Mouse (Mus musculus) kidney, postnatal 36 days (tissue): Measurements from ENCODE around the gene Vps33a.

Source experiments
- DNase-seq, 2 experiments: peaks; one replicate each; pipeline ENCODE4 v3.0.0; 2021 to 2022; ENCODE audit warnings: mixed read lengths in 2 of 2

Gene Vps33a

DNA sequence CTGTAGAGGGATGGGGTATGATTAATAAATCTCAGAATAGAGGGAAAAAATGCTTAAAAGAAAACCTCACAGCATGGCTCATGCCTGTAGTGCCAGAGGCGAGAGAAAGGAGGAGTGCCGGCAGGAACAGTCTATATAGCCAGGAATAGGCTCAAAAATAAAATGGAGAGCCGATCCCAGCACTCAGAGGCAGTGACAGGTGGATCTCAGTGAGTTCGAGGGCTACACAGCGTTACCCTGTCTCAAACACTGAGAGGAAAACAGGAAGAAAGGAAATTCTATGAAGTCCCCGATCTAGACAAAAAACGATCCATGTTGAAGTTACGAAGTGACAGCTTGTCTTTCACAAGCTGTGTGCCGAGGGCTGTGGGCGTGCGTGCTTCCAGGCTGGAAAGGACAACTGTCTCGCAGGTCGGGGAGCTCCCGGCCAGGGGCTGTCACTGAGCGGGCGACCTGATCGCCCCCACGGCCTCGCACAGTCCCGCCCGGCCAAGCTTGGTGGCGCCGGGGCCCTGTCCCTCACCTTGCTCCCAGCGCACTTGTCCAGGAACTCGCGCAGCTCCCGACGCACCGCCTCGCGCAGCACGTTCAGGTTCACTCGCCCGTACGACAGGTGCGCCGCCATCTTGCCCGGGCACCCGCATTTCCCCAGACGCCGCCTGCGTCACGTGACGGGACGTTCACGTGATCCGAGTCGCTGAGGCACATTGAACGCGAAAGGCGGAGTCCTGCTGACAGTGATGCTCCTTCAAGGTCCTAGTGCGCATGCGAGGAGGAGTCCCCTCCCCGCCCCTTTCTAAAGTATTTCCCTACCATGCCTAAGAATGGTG is at the start of gene Vps33a:
TSS of gene Vps33a (minus strand) at position 682 of the 830 bp plus-strand sequence.
- peak; percentile 99 for DNase-seq

DNA sequence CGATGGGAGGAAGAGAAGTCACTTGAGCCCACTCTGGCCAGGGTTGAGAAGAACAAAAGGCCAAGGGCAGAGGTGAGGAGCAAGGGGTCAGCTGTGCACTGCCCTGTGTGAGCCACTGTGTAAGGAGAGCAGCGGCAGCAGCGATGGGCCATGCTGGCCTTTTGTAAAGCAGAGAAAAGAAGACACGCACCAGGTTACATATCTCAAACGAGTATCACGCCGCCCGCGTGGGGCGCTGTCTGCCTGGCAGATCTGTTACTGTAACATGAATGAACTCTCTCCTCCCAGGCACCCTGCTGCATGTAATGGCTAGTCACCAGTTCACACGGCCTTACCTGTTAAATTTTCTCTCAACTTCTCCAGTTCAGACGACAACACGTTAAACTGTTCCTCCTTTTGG is 49.6 kb upstream of the Vps33a start:
- DNase-seq: peak in 1 of 2 experiments; percentile 36

DNA sequence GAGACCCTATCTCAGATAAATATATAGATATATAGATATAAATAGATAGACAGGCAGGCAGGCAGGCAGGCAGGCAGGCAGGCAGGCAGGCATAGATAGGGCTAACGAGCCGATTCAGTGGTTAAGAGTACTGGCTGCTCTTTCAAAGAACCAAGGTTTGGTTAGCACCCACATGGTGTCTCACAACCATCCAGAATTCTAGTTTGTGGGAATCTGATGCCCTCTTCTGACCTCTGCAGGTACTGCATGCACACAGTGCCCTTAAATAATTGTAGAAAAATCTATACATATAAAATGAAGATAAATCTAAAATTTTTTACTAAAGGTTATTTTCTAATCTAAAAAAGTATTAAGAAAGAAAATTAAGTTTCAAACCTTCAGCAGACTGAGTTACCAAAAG is 45.7 kb upstream of the Vps33a start:
- DNase-seq: peak in 1 of 2 experiments; percentile 59

DNA sequence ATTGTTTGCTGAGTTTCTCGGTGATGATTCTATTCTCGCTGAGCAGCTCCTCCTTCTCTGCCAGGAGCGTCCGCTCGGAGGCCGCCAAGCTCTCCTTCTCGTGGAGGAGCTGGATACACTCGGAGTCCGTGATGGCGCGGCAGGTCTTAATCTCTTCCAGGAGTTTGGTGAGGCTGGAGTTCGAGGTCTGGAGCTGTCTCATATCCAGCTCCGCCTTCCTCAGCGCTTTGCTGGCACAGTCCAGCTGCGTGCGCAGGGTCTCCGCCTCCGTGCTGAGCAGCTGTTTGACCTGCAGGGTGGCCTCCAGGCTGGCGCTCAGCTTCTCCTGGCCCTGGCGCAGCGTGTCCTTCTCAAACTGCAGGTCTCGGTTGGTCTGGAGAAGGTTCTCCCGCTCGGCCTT is 41.4 kb upstream of the Vps33a start:
- DNase-seq: no peak

DNA sequence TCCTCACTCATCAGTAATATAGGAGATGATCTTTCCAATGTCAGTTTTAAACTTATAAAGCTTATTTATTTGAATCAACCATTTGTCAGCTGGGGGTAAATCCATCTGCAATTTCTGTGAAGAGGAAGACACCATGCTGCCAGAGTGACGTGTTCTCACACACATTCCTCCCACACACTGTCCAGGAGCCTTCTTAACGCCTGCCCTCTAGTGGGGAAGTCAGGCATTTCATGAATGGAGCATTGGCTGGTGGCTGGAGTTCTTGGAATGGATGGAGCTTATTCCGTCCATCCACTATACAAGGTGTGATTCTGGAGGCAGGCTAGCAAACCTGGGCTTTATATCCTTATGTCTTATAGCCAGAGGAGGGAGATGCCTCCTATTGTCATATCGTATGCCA is 37.0 kb upstream of the Vps33a start:
- DNase-seq: peak; percentile 72 to 90

DNA sequence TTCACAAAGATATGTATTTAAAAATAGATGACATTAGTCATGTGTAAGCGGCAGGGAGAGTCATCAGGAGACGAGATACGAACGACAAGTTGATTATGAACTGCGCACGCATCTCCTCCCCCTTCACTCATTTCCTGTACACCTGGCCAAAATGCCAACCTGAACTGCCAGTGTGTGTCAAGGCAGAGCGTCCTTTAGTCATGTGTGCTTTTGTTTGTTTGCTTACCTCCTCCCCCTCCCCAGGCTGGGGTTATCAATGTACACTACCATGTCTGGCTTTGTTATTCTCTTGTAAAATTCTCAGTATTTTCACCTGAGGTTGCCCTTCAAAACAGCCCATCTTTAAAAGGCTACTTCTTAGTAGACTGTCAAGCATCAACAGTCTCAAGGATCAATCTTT is 36.6 kb upstream of the Vps33a start:
- no peak for DNase-seq

DNA sequence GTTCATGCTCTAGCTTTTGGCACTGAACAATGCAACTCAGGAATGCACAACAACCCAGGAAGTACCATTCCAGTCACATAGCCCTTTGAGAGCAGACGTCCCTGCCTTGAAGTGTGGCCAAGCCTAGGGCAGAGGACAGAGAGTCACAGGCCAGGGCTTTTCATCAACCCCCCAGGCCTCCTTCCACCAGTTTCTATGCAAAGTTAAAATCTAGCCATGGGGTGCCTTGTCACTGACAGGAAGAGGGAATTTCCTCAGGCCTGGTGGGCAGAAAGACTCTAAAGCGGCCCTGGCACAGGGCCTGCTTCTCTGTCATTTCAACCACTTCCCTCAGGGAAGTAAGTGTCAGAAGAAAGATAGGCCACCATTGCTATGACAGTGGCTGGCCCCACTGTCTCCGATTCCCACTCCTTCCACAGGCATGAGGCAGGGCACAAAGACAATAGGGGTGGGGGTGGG is 34.4 kb upstream of the Vps33a start:
- DNase-seq: peak; percentile 65 to 66

DNA sequence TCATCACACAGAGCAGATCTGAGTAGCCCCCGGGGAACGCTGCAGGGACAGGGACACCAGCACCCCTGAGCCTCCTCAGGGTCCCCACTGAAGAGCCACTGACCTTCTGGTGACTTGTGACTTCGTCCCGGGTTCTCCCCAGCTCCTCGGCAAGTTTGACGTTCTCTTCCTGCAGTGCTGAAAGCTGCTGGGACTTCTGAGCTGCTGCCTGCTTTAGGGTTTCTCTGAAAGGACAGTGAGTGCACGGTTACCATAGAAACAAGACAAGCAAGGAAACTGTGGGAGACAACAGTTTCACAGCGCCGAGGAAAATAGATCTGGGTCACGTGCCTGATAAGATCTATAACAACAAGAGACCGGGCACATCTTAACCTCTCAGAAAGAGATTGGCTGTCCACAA is 30.7 kb upstream of the Vps33a start:
- peak in 1 of 2 experiments; percentile 42 for DNase-seq

DNA sequence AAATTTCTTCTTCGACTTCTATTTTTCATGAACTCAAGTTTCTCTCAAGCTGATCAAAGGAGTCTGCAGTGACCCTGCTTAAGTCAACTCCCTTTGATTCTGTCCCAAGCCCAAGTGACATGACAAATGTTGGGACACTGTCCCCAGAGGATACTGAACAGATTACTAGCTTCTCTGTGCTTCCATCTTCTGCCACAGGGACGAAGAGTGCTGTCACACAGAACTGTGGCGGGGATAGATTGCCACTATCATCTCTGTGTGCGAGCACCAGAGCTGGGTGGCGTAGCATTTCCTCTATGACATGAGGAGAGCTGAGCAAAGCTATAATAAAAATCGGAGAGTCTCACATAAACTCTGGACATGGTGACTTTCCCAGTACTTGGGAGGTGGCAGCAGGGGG is 29.3 kb upstream of the Vps33a start:
- DNase-seq: no peak

DNA sequence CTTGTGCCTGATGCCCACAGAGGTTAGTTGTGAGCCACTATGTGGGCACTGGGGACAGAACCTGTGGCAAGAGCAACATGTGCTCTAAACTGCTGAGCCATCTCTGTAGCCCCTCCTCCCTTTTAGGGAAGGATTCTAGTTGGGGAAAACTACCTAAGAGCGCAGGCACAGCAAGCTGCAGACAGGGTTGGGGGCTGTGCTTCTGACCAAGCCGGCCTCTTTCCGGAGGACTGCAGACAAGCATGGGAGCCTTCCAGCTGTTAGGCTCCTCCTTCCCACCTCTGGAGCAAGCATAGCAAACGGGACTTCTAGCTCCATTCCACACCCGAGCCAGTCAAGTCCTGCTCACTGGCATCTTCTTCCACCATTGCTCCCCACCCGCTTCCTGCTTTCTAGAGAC is 26.5 kb upstream of the Vps33a start:
- DNase-seq: no peak

DNA sequence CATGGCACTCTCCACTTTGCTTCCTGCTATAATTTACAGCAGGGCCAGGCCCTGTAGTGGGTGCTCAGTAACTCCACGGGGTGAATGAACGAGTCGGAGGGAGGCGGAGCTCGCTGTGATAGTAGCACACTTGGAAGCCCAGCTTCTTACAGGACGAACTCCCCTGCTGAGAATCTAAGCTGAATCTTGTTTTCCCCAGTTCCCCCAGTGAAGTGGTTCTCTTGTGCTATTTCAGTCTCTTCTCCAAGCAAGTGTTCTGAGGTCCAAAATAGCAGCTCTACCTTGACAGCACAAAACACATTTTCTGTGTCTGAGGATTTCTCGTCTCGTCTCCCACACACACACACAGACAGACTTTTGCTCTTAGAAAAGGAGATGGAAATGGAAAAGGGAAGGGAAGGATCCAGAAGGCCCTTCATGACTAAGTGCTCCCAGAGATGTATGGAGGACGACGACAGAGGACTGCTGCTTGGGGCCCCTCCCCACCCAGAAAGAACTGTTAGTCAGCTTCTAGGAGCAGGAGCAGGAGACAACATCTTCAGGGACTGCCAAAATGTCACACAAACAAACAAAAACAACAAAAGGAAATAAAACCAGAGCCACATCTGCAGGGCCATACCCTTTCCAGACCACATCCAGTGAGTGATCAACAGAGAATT is 20.9 kb upstream of the Vps33a start:
- no peak for DNase-seq

DNA sequence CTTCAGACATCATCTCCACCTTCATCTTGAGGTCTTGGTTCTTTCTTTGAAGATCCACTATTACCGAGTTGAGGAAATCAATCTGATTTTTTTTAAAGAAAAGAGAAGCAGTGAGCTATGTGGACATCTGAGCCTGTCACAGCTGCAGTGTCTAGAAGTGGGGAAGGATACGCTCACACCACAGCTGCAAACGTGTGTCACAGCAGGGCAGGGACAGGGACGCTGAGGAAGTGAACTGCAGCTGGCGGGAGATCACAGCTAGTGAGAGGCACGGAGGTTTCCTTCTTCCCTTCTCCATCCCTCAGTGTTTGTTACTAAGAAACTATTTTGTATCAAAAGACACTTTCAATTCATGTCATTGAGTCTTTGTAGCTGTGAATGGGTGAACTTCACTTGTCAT is 7.2 kb upstream of the Vps33a start:
- DNase-seq: no peak

DNA sequence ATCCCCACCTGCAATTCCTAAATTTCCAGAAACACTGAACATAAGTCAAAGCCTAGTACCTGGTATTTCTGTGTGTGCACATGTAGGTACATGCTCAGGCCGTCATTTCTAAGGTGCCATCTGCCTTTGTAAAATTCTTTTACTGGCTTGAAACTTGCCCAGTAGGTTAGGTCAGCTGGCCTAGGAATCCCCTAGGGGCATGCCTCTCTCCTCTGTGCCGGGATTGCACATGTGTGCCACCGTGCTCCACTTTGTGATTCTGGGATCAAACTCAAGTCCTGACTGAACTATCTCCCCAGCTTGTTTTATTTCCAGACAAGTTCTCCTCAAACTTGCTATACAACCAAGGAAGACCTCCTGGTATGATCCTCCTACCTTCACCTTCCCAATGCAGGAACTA is 3.9 kb upstream of the Vps33a start:
- DNase-seq: no peak

DNA sequence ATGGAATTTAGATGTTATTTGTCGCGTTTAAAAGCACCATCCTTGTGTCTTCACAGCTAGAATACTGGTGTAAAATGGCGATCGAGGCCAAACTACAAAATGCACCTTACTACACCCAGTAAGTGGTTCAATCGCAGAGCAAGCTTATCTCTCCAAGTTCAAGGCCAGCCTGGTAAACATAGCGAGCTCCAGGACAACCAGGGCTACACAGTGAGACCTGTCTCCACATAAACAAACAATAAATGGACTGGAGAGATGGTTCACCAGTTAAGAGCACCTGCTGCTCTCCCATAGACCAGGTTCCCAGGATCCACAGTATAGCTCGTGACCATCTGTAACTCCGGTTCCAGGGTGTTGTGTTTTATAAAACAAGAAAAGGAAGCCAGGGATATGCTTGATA is 524 bp upstream of the Vps33a start:
- no peak for DNase-seq

DNA sequence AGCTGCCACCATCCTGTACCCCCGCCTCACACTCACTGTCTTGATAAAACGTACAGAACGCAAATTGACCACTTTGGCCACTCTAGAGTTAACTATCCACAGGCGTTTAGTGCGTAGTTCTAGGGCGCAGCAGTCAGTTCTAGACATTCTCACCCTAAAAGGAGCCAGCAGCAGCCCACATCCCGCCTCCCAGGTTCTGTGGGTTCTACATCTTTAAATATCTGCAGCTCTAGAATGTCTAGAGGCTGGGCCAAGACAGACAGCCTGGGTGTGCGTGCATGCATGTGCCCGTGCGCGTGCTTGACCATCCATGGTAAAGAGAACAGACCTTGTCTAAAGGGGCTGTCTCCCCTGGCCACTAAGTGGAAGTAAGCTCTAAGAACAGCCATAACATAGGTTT is 11.7 kb downstream of the Vps33a start:
- DNase-seq: no peak

DNA sequence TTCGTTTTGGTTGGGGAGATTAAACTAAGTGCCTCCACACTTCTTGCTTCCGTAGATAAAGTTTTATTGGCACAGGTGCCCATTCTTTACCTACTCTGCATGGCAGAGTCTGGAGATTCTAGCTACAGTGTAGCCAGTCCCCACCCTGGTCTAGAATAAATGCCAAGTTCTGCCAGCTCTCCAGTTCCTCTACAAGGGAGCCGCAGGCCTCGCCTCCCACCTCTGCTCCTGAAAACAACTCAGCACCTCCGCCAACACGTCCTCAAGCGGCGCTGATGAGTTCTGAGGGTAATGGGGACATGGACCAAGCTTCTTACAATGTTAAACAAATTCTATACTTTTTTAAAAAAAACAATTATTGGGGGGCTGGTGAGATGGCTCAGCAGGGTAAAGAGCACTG is 13.2 kb downstream of the Vps33a start:
- DNase-seq: no peak

DNA sequence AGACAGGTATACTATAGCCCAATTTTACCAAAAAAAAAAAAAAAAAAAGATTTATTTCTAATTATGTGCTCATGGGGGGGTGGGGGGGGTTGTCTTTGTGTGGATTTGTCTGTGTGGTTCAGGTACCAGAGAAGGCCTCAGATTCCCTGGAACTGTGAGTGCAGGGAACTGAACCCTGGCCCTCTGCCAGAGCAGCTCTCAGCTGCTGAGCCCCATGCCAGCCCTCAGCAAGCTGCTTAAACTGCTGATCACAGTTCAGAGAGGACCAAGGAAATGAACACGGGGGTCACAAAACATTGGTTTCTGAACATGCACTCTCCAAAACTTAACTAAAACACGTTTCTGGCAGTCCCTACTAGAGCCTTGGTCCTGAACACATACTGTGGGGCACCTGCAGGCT is 16.4 kb downstream of the Vps33a start:
- DNase-seq: peak; percentile 82 to 90

DNA sequence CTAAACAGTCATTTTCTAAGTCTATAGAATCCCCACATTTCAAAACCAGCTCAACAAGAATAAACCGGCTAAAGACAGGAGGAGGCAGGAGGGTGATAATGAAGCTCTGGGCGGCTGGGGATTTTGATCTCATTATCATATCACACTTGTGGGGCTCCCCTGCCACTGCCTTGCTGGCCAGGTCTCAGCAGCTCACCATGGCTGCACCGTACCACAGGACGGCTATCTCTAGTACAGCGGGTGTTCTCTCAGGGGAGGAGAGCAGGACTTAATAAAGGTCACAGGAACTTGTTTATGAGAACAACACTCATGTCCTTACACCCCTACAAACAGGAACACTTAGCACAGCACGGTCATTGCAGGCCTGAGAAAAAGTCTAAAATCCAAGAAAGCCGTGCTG is 17.1 kb downstream of the Vps33a start:
- no peak for DNase-seq

DNA sequence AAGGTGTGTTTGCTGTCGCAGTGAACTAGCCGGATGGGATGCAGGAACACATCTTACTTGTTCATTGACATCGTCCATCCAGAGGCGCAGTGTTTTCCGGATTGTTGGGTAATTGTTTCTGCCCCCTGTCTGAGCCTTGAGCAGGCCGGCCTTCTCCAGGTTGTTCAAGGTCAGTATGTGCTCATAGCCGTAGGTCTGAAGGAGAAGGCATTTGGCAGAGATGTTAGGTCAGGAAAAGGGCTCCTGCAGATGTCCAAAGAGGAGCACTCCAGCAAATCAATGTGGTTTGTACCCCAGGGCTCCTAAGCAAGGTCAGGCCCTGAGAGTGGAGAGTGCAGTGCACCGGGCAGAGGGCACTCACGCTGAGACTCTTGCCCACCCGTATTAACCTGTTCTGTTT is 39.0 kb downstream of the Vps33a start:
- no peak for DNase-seq

DNA sequence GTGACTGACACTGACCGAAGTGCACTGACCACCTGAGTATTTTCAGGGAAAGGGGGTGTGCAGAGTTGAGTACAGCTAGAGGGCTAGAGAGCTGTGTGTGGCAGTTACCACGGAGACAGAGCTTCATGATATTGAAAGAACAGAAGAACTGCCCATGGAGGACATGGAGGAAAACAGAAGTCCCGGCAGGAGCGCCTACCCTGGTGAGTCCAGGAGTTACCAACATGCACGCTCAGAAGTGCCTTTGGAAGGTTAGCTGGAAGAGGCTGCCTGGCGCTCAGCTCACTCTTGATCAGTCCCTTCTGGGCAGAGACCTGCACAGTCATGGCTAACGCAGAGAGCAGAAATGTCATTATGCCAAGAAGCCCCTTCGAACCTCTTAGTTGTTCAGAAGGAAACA is 42.8 kb downstream of the Vps33a start:
- DNase-seq: no peak

DNA sequence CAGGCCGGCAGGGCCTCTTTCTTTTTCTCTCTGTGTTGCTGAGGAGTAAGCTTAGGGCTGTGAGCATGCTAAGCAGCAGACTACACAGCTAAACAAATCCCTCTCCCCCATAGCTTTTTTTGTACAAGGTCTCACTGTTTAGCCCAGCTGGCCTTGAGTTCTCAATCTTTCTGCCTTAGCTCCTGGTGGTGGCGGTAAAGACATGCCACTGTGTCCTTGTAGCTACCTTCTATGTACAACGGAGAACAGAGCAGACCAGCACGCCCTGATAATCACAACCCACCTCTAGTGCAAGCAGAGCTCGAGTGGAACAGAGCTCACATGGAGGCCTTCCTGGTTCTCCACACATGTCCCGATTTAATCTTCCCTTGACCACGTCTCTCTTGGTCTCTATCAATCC is 44.2 kb downstream of the Vps33a start:
- DNase-seq: no peak

DNA sequence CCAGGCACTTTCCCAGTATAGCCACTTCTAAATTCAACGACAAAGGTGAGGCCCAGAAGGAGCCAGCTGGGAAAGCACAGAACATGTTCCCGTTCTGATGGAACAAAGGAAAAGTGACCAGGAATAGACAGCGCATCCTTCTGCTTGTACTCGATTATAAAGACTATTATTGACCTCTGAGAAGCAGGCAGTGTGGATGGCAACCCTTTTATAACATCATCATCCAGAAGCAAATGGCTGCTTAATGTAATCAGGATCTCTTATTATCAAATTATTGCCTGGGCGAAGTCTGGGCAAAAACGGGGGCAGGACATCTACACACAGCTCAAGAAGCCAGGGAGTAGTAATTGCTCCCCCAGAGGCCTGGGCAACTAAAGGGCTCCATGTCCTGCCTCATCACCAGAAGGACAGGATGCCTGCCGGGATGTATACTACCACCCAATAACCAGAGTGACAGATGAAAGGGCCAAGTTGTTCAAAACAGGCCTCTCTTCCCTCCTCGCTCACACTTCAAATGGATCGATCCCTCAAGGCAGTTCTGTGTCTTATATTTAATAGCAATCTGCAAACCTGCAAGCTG is 46.8 kb downstream of the Vps33a start:
- DNase-seq: no peak

DNA sequence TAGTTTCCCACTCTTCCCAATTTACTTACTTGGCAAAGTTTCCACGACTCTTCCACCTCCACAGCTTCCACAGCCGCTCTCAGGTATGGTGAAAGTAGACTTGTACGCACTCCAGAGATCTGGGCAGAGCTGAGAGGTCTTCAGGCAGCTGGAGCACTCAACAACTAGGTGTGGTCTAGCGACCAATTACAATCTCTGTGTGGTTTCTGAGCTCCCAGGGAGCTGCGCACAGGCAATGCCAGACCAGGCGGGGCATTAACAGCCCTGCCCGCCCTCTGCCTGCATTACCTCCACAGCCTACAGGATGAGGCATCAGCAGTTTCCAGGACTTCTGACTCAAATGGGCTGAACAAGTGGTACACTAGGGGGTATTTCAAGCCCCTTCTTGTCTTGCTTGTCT is 47.6 kb downstream of the Vps33a start, which contains the start of gene Gm49027:
TSS of gene Gm49027 (minus strand) at position 208 of the 400 bp plus-strand sequence.
- DNase-seq: no peak

DNA sequence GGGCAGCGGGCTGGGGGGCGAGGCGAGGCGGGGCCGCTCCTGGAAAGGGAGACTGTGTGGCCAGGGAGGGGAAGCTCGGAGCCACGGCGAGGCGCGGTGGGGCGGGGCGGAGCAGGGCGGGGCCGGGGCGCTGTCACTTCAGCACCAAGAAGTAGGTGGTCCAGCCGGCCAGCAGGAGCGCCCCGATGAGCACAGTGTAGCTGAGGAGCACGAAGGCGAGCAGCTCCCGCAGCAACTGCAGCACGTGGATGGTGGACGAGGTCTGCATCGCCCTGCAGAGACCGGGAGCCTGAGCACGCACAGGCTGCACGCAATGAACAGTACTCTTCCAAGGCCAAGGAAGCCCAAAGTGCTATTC is 48.5 kb downstream of the Vps33a start:
- DNase-seq: no peak
